Mouse (Mus musculus): ENCODE data around the gene B3galt1.

The B3galt1 gene

DNA sequence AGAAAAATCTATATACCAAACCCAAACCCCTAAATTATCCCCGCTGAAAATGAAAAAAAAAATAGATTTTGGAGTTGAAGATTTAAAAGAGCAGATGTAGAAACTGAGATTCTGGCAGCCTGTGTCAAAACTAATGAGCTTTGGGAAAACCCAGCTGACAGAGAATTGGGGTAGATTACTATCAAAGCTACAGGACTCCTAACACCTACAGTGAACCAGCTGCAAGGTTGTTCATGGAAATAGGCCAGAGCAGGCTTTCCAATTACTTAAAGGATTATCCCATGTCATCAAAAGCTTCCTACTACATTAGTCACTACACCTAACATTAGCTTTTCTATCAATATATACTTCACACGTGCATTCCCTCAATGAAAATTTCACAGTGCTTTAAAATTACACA, 165.1 kb downstream of the B3galt1 start:
- DNase-seq (ENCODE audit: low spot score in 2 of 2), result no peak

DNA sequence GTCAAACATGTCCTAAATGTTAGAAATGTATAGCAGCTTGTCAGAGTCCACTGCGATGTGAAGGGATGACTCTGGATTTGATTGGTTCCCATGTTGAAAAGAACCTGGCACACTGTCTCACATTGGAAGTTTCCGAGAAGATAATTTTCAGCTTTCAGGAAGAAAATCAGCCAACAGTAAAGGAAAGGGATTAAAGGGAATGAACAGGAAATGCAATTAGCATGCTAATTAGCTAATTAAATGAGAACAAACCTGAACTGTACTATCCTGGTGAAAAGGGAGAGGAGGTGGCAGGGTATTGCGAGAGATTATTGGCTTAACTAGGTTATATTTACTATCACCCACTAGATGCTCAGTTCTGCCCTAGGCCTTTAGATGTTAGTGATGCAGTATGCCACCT, 185.9 kb downstream of the B3galt1 start:
- no peak for DNase-seq (ENCODE audit: low spot score in 2 of 2)

GRCm38 (mm10) chr2:67756507-67756906, 190.8 kb downstream of the B3galt1 start:
- DNase-seq (ENCODE audit: low spot score in 2 of 2), result no peak

DNA sequence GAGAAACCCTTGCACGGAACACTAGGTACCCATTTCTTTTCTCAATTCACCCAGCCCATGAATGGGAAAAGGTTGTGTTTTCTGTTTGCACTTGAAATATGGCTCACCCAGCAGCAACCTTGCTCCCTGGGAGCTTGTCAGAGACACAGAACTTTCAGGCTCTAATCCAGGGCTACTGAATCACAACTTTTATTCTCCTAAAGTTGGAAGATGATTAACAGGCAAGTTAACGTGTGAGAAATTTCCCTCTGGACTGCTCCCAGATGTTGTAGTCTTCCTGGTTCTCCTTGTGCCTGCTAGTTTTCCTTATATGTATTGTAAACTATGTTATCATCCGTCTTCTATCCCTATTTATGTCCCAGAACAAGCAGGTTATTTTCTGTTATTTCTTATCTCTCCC, 221.9 kb downstream of the B3galt1 start:
- no peak for DNase-seq (ENCODE audit: low spot score in 2 of 2)

DNA sequence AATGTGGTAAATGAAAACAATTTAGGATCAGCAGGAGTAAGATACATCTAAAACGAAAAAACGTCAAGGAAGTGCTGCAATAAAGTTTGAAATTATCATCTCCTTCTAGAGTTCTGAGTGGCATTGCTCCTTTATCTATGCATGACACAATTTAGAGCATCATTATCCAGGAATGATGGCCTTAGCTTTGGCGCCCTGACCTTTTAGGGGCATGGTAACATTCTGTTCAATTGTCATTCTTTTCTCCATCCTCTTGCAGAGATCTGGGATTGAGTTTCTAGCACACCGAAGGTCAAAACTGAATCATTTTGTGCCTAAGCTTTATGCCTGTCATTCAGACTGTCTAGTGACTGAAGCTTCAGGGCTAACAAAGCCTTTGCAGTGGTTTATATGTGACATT, 231.9 kb downstream of the B3galt1 start:
- no peak for DNase-seq (ENCODE audit: low spot score in 2 of 2)

GRCm38 (mm10) chr2:67799981-67800380, 234.3 kb downstream of the B3galt1 start:
- no peak for DNase-seq (ENCODE audit: low spot score in 2 of 2)

- DNase-seq (ENCODE audit: low spot score in 2 of 2), result no peak
Observed at GRCm38 (mm10) chr2:67816149-67816548, 250.5 kb downstream of the B3galt1 start.

DNA sequence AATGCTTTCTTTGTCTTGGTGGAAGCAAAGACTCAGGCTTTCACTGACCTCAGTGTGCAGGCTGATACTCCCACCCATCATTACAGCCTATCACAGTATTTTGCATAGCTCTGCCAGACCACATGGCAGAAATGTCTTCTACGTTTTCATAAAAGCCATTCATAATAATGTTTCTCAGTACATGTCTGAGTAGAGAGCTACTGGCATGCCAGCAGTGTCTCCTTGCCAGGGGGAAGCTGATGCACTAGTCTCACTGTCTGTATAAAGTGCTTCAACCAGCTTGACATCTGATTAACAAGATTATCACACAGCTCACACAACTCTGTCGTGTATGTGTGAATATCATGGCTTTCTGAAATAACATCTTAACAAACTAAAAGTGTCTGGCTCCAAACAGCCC, 252.3 kb downstream of the B3galt1 start:
- no peak for DNase-seq (ENCODE audit: low spot score in 2 of 2)

- no peak for DNase-seq (ENCODE audit: low spot score in 2 of 2)
Observed at GRCm38 (mm10) chr2:67822360-67822759, 256.7 kb downstream of the B3galt1 start.

GRCm38 (mm10) chr2:67827697-67828096, 262.0 kb downstream of the B3galt1 start:
- no peak for DNase-seq (ENCODE audit: low spot score in 2 of 2)

- no peak for DNase-seq (ENCODE audit: low spot score in 2 of 2)
Observed at GRCm38 (mm10) chr2:67829055-67829915, 263.6 kb downstream of the B3galt1 start.

- DNase-seq (ENCODE audit: low spot score in 2 of 2), result no peak
Observed at GRCm38 (mm10) chr2:67847806-67848205, 282.1 kb downstream of the B3galt1 start.

DNA sequence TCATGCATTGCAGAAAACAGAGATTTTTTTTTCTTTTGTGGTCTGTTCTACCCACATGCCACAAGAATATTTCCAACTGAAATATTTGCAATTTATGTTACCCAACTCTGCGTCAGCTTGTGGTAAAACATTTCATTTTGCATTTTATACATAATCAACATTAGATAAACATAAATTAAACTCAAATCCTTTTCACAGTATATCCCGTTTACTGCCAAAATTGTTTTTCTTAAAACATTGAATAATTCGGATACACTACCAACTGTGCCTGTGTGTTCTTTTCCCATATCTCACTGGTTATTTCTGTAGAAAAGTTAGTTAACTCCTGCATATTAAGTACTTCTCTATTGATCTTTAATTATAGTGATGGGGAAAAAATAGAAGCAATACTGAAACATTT, 285.1 kb downstream of the B3galt1 start:
- no peak for DNase-seq (ENCODE audit: low spot score in 2 of 2)

DNA sequence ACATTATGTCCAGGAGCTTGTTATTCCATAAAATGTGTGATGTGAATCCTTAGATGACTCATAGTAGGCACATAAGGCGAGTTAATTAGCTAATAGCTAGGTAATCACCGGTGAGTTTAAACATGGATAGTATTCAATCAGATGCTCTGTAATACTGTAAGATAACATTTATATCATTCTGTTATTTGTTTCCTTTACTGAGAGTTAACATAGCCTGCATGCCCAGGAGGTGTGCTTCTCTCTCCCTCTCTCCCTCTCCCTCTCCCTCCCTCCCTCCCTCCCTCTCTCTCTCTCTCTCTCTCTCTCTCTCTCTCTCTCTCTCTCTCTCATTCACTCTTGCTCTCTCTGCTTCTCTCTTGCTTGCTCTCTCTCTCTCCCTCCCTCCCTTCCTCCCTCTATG, 292.7 kb downstream of the B3galt1 start:
- no peak for DNase-seq (ENCODE audit: low spot score in 2 of 2)

- DNase-seq (ENCODE audit: low spot score in 2 of 2), result no peak
Observed at GRCm38 (mm10) chr2:67859004-67859403, 293.3 kb downstream of the B3galt1 start.

- DNase-seq (ENCODE audit: low spot score in 2 of 2), result no peak
Observed at GRCm38 (mm10) chr2:67873368-67873767, 307.7 kb downstream of the B3galt1 start.

- no peak for DNase-seq (ENCODE audit: low spot score in 2 of 2)
Observed at GRCm38 (mm10) chr2:67879836-67880235, 314.2 kb downstream of the B3galt1 start.

DNA sequence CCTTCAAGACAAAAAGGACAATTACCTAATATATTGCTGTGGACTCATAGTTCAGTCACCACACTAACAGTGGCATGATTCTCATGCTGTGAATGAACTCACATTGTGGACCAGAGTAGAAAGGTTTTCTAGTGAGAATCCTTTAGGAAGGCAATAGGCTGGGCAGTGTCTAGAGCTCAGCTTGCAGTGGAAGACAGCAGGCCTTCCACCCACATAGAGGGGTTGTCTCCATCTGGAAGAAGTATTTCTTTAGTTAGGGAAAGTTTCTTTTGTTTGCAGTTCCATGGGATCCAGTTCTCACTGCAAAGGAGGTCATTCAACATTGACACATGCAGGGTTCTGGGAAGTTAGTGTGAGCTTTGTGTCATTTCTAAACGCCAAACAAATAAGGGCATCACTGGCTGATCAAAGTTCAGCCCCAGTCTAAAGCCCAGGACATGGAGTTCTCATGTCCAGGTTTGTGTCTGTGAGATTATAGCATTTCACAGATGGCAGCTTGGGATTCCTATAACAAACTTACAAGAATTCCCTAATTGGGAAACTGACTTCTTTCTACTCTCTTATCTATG, 316.1 kb downstream of the B3galt1 start:
- no peak for DNase-seq (ENCODE audit: low spot score in 2 of 2)

DNA sequence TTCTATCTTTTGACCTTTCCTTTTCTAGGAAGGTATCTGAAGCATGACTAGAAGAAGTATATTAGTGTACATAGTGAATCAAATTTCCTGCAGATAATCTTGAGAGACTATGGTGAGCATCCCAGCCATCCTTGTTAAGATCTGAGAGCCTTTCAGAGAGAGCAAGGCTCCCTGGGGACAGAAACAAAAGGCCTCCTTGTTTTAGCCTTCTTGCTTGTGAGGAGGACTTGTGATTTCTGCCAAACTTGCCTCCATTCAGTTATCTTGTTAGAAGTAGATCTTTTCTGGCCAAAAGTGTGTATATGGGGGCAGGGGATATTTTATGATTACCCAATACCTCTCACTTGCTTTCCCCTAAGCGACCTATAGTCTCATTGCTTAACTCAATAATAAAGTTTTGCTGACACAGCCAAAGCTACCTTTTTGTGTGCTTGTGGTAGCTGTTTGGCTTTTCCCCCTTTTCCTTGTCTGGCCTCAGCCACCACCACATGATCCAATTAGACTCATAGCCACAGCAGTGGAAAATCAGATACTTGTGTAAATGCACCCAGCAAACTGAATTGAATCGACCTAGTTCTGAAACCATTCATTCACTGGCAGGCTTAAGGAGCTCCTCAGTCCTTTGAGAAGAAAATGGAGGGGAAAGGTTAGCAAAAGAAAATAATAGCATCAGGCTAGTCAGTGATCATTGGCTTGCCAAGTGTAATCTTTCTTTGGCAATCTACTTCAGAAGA, 332.5 kb downstream of the B3galt1 start:
- DNase-seq (ENCODE audit: low spot score in 2 of 2), result no peak

DNA sequence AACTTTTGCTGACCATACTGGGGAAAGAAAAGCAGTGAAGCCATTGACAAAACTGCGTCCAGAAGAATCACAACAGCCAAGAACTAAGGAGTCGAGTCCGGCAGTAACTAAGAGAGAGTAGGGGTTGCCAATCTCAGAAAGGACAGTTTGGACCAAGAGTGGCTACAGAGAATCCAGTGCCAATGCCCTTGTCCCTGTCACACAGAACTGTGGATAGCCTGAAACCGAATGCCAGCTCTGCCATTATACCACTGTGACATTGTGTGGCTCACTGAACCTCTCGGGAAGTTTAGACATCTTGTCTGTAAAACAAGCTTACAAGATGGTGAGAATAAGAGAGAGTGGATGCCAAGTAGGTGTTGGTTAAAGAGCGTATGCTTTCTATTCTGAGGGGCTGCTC, 335.9 kb downstream of the B3galt1 start:
- DNase-seq (ENCODE audit: low spot score in 2 of 2), result no peak

DNA sequence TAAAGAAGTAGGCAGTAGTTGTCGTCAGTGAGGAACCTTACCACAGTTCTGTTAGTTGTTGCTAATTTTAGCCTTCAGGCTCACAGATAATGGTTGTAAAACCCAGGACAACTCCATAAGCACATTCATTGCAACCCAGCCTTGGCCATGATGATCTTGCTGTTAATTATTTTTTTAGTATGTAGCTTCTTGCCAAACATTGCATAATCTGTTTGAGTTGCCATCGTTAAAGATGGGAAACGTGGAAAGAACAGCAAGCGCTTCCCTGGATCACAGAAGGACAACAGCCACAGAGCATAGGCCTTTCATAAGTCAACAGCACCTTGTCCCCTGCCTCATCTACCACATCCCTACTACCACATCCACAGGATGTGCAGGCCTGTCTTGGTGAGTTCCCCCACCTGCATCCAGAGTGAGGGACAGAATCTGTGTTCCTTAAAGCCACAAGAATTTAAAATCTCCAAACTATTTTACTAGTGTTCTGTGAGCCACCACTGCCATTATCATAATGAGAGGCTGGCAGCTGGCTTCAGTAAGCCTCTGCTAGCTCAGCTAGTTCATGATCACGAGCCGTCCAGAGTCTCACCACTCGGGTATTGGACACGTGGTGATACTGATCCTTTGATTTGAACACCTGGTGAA, 337.1 kb downstream of the B3galt1 start:
- DNase-seq (ENCODE audit: low spot score in 2 of 2), result no peak

DNA sequence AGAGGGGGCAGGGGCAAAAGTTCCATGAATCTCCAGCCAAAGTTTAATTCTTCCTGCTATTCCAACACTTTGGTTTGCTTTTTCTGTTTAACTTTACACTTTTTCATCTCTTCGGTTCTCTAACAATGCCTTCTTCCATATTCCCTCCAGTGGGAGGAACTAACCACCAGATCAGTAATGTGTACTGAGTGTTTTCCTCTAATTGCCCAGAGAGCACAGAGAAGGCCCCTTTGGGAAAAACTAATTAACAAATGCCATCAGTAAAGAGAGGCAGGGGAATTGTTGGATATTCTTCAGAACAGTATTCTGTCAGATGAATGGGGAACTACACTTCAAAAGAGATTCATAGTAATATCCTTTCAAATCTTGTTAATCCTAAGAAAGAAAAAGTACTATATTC, 338.1 kb downstream of the B3galt1 start:
- no peak for DNase-seq (ENCODE audit: low spot score in 2 of 2)
